14 mouse cellular contexts compared by ENCODE assay signal in genomic region chr14:32894878-32895277, GRCm38 (mm10). TPM values are rescaled to one million over a fixed set of nuclear protein-coding genes. Genes with fewer than 3 reads are reported as not detected.
DNase-seq lines count a peak whose midpoint lies in the region; ATAC-seq and TF ChIP-seq lines count a peak whose summit lies in the region.
"Had no signal": no experiment of that assay in that cellular context is flagged by ENCODE, and none has a peak within 500 bp of the region (broad histone marks: within the 10 kb centered on the region; RNA-seq: fewer than 3 reads in every experiment).

No protein-coding gene starts in this region.

- no peaks in the 10 kb centered on the region for H3K27me3 ChIP-seq in embryonic facial prominence, embryonic 14.5 days (replicated peaks; ENCODE audit: control insufficient read depth, insufficient read depth, low read length)
- H3K27me3 ChIP-seq in embryonic facial prominence, embryonic 10.5 days (replicated peaks; ENCODE audit: low read depth, poor library complexity, severe bottlenecking), result no peaks in the 10 kb centered on the region
- no peaks in the 10 kb centered on the region for H3K27me3 ChIP-seq in heart, adult 2 months (ENCODE audit: control insufficient read depth, insufficient read depth, low read length)
- H3K27me3 ChIP-seq in heart, embryonic 11.5 days (ENCODE audit: control insufficient read depth, insufficient read depth, low read length), result no peaks in the 10 kb centered on the region
- no peaks in the 10 kb centered on the region for H3K27me3 ChIP-seq in lung, embryonic 15.5 days
- H3K27me3 ChIP-seq in limb, embryonic 14.5 days (ENCODE audit: control insufficient read depth, insufficient read depth, low read length), result no peaks in the 10 kb centered on the region
- H3K27me3 ChIP-seq: forebrain, embryonic 12.5 days; heart, embryonic 13.5 days; hindbrain, embryonic 13.5 days; intestine, embryonic 15.5 days had no signal

- no peak for TF ChIP-seq EP300 in heart, adult 2 months (IDR thresholded peaks at IDR 0.05; ENCODE audit: insufficient read depth, low read depth, low read length)

- peak; percentile 51 for DNase-seq in embryonic facial prominence, embryonic 14.5 days (ENCODE audit: low spot score)
- DNase-seq in embryonic facial prominence, embryonic 10.5 days (ENCODE audit: low spot score), result no peak
- DNase-seq in heart, adult 2 months, result no peak
- no peak for DNase-seq in lung, adult 2 months
- DNase-seq in limb, embryonic 14.5 days (ENCODE audit: low spot score), result no peak
- no peak for DNase-seq in MN1 (ENCODE audit: low spot score)

- H3K79me2 ChIP-seq in heart, adult 2 months (replicated peaks; ENCODE audit: control insufficient read depth, insufficient read depth, low read length), result no peaks in the 10 kb centered on the region

- H3K36me3 ChIP-seq in embryonic facial prominence, embryonic 14.5 days (ENCODE audit: control insufficient read depth, insufficient read depth, low read length), result 0 out of 2 replicates have a peak, but pooled peaks cover 6% of the 10 kb centered on the region
- H3K36me3 ChIP-seq in embryonic facial prominence, embryonic 10.5 days (replicated peaks), result no peaks in the 10 kb centered on the region
- H3K36me3 ChIP-seq in heart, adult 2 months (ENCODE audit: control insufficient read depth, insufficient read depth, low read length), result no peaks in the 10 kb centered on the region; the same call in 1 of the 2 replicates
- H3K36me3 ChIP-seq in heart, embryonic 11.5 days (ENCODE audit: control insufficient read depth, insufficient read depth, low read length), result no peaks in the 10 kb centered on the region
- H3K36me3 ChIP-seq in lung, embryonic 15.5 days, result peaks cover 4% of the 10 kb centered on the region; the same call in 1 of the 2 replicates
- no peaks in the 10 kb centered on the region; the same call in 1 of the 2 replicates for H3K36me3 ChIP-seq in limb, embryonic 14.5 days (ENCODE audit: control insufficient read depth, insufficient read depth, low read length)
- H3K36me3 ChIP-seq: forebrain, embryonic 12.5 days; hindbrain, embryonic 13.5 days; intestine, embryonic 15.5 days had no signal

- H3K9me3 ChIP-seq in embryonic facial prominence, embryonic 14.5 days (ENCODE audit: control insufficient read depth, low read length), result no peaks in the 10 kb centered on the region
- H3K9me3 ChIP-seq in embryonic facial prominence, embryonic 10.5 days, result no peaks in the 10 kb centered on the region
- no peaks in the 10 kb centered on the region for H3K9me3 ChIP-seq in heart, embryonic 11.5 days (replicated peaks; ENCODE audit: control insufficient read depth, low read length)
- no peaks in the 10 kb centered on the region for H3K9me3 ChIP-seq in lung, embryonic 15.5 days
- no peaks in the 10 kb centered on the region for H3K9me3 ChIP-seq in limb, embryonic 14.5 days (ENCODE audit: control insufficient read depth, low read length)
- H3K9me3 ChIP-seq: forebrain, embryonic 12.5 days; heart, embryonic 13.5 days; hindbrain, embryonic 13.5 days; intestine, embryonic 15.5 days had no signal

- no peak overlapping the region for H3K4me3 ChIP-seq in embryonic facial prominence, embryonic 14.5 days (ENCODE audit: low read depth, low read length)
- no peak overlapping the region for H3K4me3 ChIP-seq in embryonic facial prominence, embryonic 10.5 days
- no peak overlapping the region for H3K4me3 ChIP-seq in heart, adult 2 months
- no peak overlapping the region for H3K4me3 ChIP-seq in heart, embryonic 11.5 days (ENCODE audit: low read depth, low read length)
- no peak overlapping the region for H3K4me3 ChIP-seq in lung, embryonic 15.5 days
- H3K4me3 ChIP-seq in lung, adult 2 months (replicated peaks; ENCODE audit: extremely low read depth, low read depth, low read length), result no peak overlapping the region
- no peak overlapping the region for H3K4me3 ChIP-seq in limb, embryonic 14.5 days (replicated peaks; ENCODE audit: low read length)
- H3K4me3 ChIP-seq: forebrain, embryonic 12.5 days; heart, embryonic 13.5 days; hindbrain, embryonic 13.5 days; intestine, embryonic 15.5 days had no signal

- H3K4me1 ChIP-seq in embryonic facial prominence, embryonic 14.5 days (ENCODE audit: control insufficient read depth, insufficient read depth, low read length), result no peaks in the 10 kb centered on the region
- no peaks in the 10 kb centered on the region for H3K4me1 ChIP-seq in embryonic facial prominence, embryonic 10.5 days
- H3K4me1 ChIP-seq in heart, adult 2 months (ENCODE audit: control insufficient read depth, insufficient read depth, low read length), result peaks cover 18% of the 10 kb centered on the region
- H3K4me1 ChIP-seq in heart, embryonic 11.5 days (ENCODE audit: control insufficient read depth, insufficient read depth, low read length), result no peaks in the 10 kb centered on the region
- peaks cover 27% of the 10 kb centered on the region for H3K4me1 ChIP-seq in lung, embryonic 15.5 days
- peaks cover 4% of the 10 kb centered on the region for H3K4me1 ChIP-seq in lung, adult 2 months (ENCODE audit: control insufficient read depth, insufficient read depth, low read length)
- no peaks in the 10 kb centered on the region for H3K4me1 ChIP-seq in limb, embryonic 14.5 days (ENCODE audit: control insufficient read depth, insufficient read depth, low read length)

- 0 out of 2 replicates have a peak overlapping the region, but pooled peaks have one; percentile 15 for H3K27ac ChIP-seq in embryonic facial prominence, embryonic 14.5 days (replicated peaks; ENCODE audit: low read depth, low read length)
- no peak overlapping the region for H3K27ac ChIP-seq in embryonic facial prominence, embryonic 10.5 days (replicated peaks)
- H3K27ac ChIP-seq in heart, adult 2 months, result peak overlapping the region; percentile 61
- H3K27ac ChIP-seq in heart, embryonic 11.5 days (ENCODE audit: low read depth, low read length), result no peak overlapping the region
- H3K27ac ChIP-seq in lung, embryonic 15.5 days, result peak overlapping the region; percentile 75
- H3K27ac ChIP-seq in limb, embryonic 14.5 days (replicated peaks; ENCODE audit: low read depth, low read length), result no peak overlapping the region
- H3K27ac ChIP-seq: forebrain, embryonic 12.5 days; heart, embryonic 13.5 days had no signal

- no peak overlapping the region for H3K4me2 ChIP-seq in embryonic facial prominence, embryonic 14.5 days (ENCODE audit: low read depth, low read length)
- H3K4me2 ChIP-seq in heart, embryonic 11.5 days, result no peak overlapping the region
- H3K4me2 ChIP-seq in lung, embryonic 15.5 days, result no peak overlapping the region
- no peak overlapping the region for H3K4me2 ChIP-seq in limb, embryonic 14.5 days (replicated peaks; ENCODE audit: low read depth, low read length, severe bottlenecking)
- H3K4me2 ChIP-seq: forebrain, embryonic 12.5 days; heart, embryonic 13.5 days; hindbrain, embryonic 13.5 days; intestine, embryonic 15.5 days had no signal

- no peak overlapping the region for H3K9ac ChIP-seq in embryonic facial prominence, embryonic 14.5 days (ENCODE audit: low read depth, low read length)
- H3K9ac ChIP-seq in heart, adult 2 months (ENCODE audit: low read depth, low read length), result no peak overlapping the region
- H3K9ac ChIP-seq in heart, embryonic 11.5 days (ENCODE audit: low read depth, low read length), result no peak overlapping the region
- no peak overlapping the region for H3K9ac ChIP-seq in lung, embryonic 15.5 days
- H3K9ac ChIP-seq in limb, embryonic 14.5 days (ENCODE audit: low read depth, low read length, severe bottlenecking), result no peak overlapping the region
- H3K9ac ChIP-seq: forebrain, embryonic 12.5 days; forebrain, postnatal 0 days; heart, embryonic 13.5 days; hindbrain, embryonic 13.5 days; intestine, embryonic 15.5 days had no signal

- peak; percentile 77 for ATAC-seq in embryonic facial prominence, embryonic 14.5 days (ENCODE audit: low read depth)
- no peak for ATAC-seq in heart, embryonic 11.5 days (replicated peaks; ENCODE audit: insufficient number of reproducible peaks, low FRiP score, low TSS enrichment)
- 0 out of 2 replicates have a peak, but pooled peaks have one; percentile 20 for ATAC-seq in lung, embryonic 15.5 days (ENCODE audit: borderline replicate concordance, extremely low read depth, low FRiP score, low TSS enrichment)
- peak; percentile 70 for ATAC-seq in limb, embryonic 14.5 days (ENCODE audit: low FRiP score, low read depth)
- ATAC-seq: forebrain, postnatal 0 days; intestine, embryonic 15.5 days had no signal

- no peak for TF ChIP-seq CTCF in heart, adult 2 months (IDR thresholded peaks at IDR 0.05)
- TF ChIP-seq CTCF in lung, adult 2 months (IDR thresholded peaks at IDR 0.05; ENCODE audit: insufficient read depth, low read length), result no peak

- WGBS in embryonic facial prominence, embryonic 14.5 days, result 81% methylated on average over 4 of the region's 4 CpGs
- WGBS in embryonic facial prominence, embryonic 10.5 days, result 88% methylated on average over 4 of the region's 4 CpGs
- 80% methylated on average over 4 of the region's 4 CpGs for WGBS in heart, adult 2 months
- 77% methylated on average over 4 of the region's 4 CpGs for WGBS in heart, embryonic 11.5 days (ENCODE audit: insufficient replicate concordance)
- 73% methylated on average over 4 of the region's 4 CpGs for WGBS in lung, embryonic 15.5 days
- 70% methylated on average over 4 of the region's 4 CpGs for WGBS in lung, adult 2 months
- WGBS in limb, embryonic 14.5 days, result 89% methylated on average over 4 of the region's 4 CpGs

- intact Hi-C loops in heart, adult 2 months (cut with DNase I), result loop anchor here (5.0 kb wide), 2 partner anchors 38 to 62 kb away; partner anchors contain the start of gene Vstm4

- TF ChIP-seq POLR2A in heart, adult 2 months (IDR thresholded peaks at IDR 0.05; ENCODE audit: insufficient read depth, low read depth, low read length), result no peak
- TF ChIP-seq POLR2A in lung, adult 2 months (IDR thresholded peaks at IDR 0.05; ENCODE audit: borderline replicate concordance, extremely low read depth, low read depth, low read length), result no peak
- TF ChIP-seq POLR2A in limb, embryonic 14.5 days (IDR thresholded peaks at IDR 0.05; ENCODE audit: borderline replicate concordance, extremely low read depth, insufficient read depth, insufficient read length), result no peak

RNA-seq across cellular contexts. Expression of gene Vstm4, which starts 38.3 kb away (rescaled TPM):
- polyA plus RNA-seq in embryonic facial prominence, embryonic 14.5 days (2014; fragmentation: Nextera tagmentation; extraction: Ambion mirVana), result 38.0 and 40.2 TPM in 2 replicates
- polyA plus RNA-seq in embryonic facial prominence, embryonic 10.5 days (2016; fragmentation: Nextera tagmentation; extraction: Ambion mirVana), result 1.9 and 2.2 TPM in 2 replicates
- 10 to 100 TPM in 1 of 2 experiments, 1 to 10 TPM in 1; 9.2 to 11.7 TPM for total RNA-seq in heart, adult 2 months (2021)
- polyA plus RNA-seq in heart, adult 2 months (2012; rRNA removed), result 6.6 and 12.6 TPM in 2 replicates
- 9.7 and 12.5 TPM in 2 replicates for polyA plus RNA-seq in heart, embryonic 11.5 days (2014; fragmentation: Nextera tagmentation; extraction: Ambion mirVana)
- polyA plus RNA-seq in lung, embryonic 15.5 days (2015; fragmentation: Nextera tagmentation; extraction: Ambion mirVana), result 60.1 and 62.8 TPM in 2 replicates
- 11.2 and 12.1 TPM in 2 replicates for polyA plus RNA-seq in lung, adult 2 months (2012; rRNA removed)
- 13.2 and 14.8 TPM in 2 replicates for polyA plus RNA-seq in limb, embryonic 14.5 days (2012; rRNA removed)
- polyA plus RNA-seq in limb, embryonic 14.5 days (2014; fragmentation: Nextera tagmentation; extraction: Ambion mirVana), result 21.9 and 25.0 TPM in 2 replicates
- total RNA-seq: CH12.LX had no signal

Comparison
In these comparisons a context has a peak if more than half of its experiments do, and no peak if none do; other contexts are left out.
1. H3K27ac ChIP-seq: peak in embryonic facial prominence, embryonic 14.5 days (single experiment), heart, adult 2 months (single experiment) and lung, embryonic 15.5 days (single experiment); none in embryonic facial prominence, embryonic 10.5 days (single experiment), heart, embryonic 11.5 days (single experiment) and limb, embryonic 14.5 days (single experiment).